Mouse (Mus musculus): ENCODE data around the gene Enkd1.

Enkd1 gene

GRCm38 (mm10) chr8:105661167-105661566, 46.8 kb downstream of the Enkd1 start:
- no peak for DNase-seq (ENCODE audit: extremely low spot score, low spot score)

DNA sequence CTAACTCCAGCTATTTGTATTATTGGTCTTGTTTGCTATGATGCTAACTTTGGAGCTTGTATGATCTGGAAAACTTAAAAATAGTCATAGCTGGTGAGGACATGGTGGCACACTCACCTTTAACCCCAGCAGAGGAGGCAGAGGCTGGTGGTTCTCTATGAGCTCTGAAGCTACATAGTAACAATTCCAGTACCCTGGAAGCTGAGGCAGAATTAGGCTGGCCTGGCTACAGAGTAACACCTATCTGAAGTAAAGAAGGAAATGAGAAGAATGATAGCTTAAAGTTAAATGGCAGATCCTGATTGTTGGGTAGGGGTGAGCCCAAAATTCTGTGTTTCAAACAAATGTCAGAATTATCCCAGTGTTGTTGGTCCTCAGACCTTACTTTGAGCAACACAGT, 50.4 kb downstream of the Enkd1 start:
- DNase-seq (ENCODE audit: extremely low spot score, low spot score) = no peak
